Mouse (Mus musculus) mature B cell (primary cell): Measurements from ENCODE around the gene Smg1.

Experiments used
- in situ Hi-C: fragments of 300-500 bp; cut with MboI; formaldehyde crosslinking; loops from 2 replicates; pipeline ENCODE4 v1.14.3; 2019

Gene Smg1

GRCm38 (mm10) chr7:118143123-118143522 is 100.3 kb downstream of the Smg1 start:
- in situ Hi-C loops, result no loop called here

- in situ Hi-C loops, result no loop called here
Measured at GRCm38 (mm10) chr7:118141271-118141670, 102.2 kb downstream of the Smg1 start.

GRCm38 (mm10) chr7:118135128-118135527 is 108.3 kb downstream of the Smg1 start:
- in situ Hi-C loops, result no loop called here

- in situ Hi-C loops, result no loop called here
Measured at GRCm38 (mm10) chr7:118129430-118130041, 113.9 kb downstream of the Smg1 start, which contains the start of gene Arl6ip1. TSS of gene Arl6ip1 (minus strand) at chr7:118129662.

GRCm38 (mm10) chr7:118128925-118129429 is 114.5 kb downstream of the Smg1 start:
- in situ Hi-C loops, result no loop called here

- in situ Hi-C loops, result no loop called here
Measured at GRCm38 (mm10) chr7:118126219-118126875, 117.1 kb downstream of the Smg1 start.

- in situ Hi-C loops, result no loop called here
Measured at GRCm38 (mm10) chr7:118125736-118126135, 117.7 kb downstream of the Smg1 start.

GRCm38 (mm10) chr7:118123512-118124411 is 119.7 kb downstream of the Smg1 start:
- in situ Hi-C loops, result loop anchor here (25.0 kb wide), 3 partner anchors 414 to 1786 kb away; partner anchors contain the start of genes Ccp110, Coq7, Gde1 and Rps13

GRCm38 (mm10) chr7:118122235-118122634 is 121.2 kb downstream of the Smg1 start:
- in situ Hi-C loops, result loop anchor here (25.0 kb wide), 3 partner anchors 415 to 1785 kb away; partner anchors contain the start of genes Ccp110, Coq7, Gde1 and Rps13

GRCm38 (mm10) chr7:118120654-118121053 is 122.8 kb downstream of the Smg1 start:
- in situ Hi-C loops, result loop anchor here (25.0 kb wide), 3 partner anchors 417 to 1783 kb away; partner anchors contain the start of genes Ccp110, Coq7, Gde1 and Rps13

- in situ Hi-C loops, result loop anchor here (25.0 kb wide), 3 partner anchors 417 to 1783 kb away; partner anchors contain the start of genes Ccp110, Coq7, Gde1 and Rps13
Measured at GRCm38 (mm10) chr7:118119946-118120345, 123.5 kb downstream of the Smg1 start.

GRCm38 (mm10) chr7:118119142-118119541 is 124.3 kb downstream of the Smg1 start:
- in situ Hi-C loops, result loop anchor here (25.0 kb wide), 3 partner anchors 418 to 1782 kb away; partner anchors contain the start of genes Ccp110, Coq7, Gde1 and Rps13

GRCm38 (mm10) chr7:118118426-118118825 is 125.0 kb downstream of the Smg1 start:
- in situ Hi-C loops, result loop anchor here (25.0 kb wide), 3 partner anchors 419 to 1781 kb away; partner anchors contain the start of genes Ccp110, Coq7, Gde1 and Rps13

GRCm38 (mm10) chr7:118117539-118118210 is 125.8 kb downstream of the Smg1 start:
- in situ Hi-C loops, result loop anchor here (25.0 kb wide), 3 partner anchors 420 to 1780 kb away; partner anchors contain the start of genes Ccp110, Coq7, Gde1 and Rps13

- in situ Hi-C loops, result loop anchor here (25.0 kb wide), 3 partner anchors 420 to 1780 kb away; partner anchors contain the start of genes Ccp110, Coq7, Gde1 and Rps13
Measured at GRCm38 (mm10) chr7:118116787-118117538, 126.5 kb downstream of the Smg1 start.

GRCm38 (mm10) chr7:118115877-118116568 is 127.4 kb downstream of the Smg1 start, which contains the start of gene Rps15a:
TSS of gene Rps15a (minus strand) at chr7:118116188.
- in situ Hi-C loops, result loop anchor here (25.0 kb wide), 3 partner anchors 421 to 1779 kb away; partner anchors contain the start of genes Ccp110, Coq7, Gde1 and Rps13

GRCm38 (mm10) chr7:118115533-118115876 is 128.0 kb downstream of the Smg1 start:
- in situ Hi-C loops, result loop anchor here (25.0 kb wide), 3 partner anchors 422 to 1778 kb away; partner anchors contain the start of genes Ccp110, Coq7, Gde1 and Rps13

GRCm38 (mm10) chr7:118113541-118114297 is 129.8 kb downstream of the Smg1 start:
- in situ Hi-C loops, result loop anchor here (25.0 kb wide), 3 partner anchors 424 to 1776 kb away; partner anchors contain the start of genes Ccp110, Coq7, Gde1 and Rps13
